Mouse (Mus musculus): Measurements from ENCODE around the gene Zpr1. TPM values are rescaled to one million over a fixed set of nuclear protein-coding genes. Genes with fewer than 3 reads are reported as not detected.

The Zpr1 gene
- total RNA-seq, 2 experiments from 2014 or later = 28.9 to 35.5 TPM

DNA sequence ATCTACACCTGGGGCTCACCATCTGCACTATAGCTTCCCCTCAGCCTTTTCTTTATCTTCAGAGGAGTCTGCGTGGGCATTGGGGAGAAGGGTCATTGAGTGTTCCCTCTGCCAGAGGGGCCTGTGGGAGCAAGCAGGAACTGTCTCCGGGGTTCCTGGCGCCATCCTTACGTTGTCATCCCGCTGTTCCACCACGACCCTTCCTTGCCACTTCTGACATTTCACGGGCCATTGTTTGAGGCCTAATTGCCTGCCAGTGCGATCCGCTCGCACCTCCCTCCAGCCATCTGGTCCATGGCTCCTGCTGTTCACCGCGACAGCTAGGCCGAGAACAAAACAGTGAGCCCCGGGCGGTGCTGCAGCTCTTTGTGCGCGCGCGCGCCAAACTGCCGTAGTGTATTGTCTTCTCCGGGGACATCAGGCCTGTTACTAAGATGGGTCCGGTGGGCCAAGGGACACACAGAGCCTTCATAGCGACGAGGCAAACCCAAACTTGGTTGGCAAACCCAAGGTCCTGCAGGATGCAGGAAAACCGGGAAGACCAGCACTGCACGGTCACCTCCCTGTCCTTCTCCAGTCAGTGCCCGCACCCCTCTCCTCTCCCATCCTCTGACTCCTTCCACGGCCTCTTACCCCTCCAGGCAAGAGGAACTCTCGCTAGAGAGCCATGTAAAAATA is 55.8 kb downstream of the Zpr1 start:
- peak; percentile 54 for DNase-seq

DNA sequence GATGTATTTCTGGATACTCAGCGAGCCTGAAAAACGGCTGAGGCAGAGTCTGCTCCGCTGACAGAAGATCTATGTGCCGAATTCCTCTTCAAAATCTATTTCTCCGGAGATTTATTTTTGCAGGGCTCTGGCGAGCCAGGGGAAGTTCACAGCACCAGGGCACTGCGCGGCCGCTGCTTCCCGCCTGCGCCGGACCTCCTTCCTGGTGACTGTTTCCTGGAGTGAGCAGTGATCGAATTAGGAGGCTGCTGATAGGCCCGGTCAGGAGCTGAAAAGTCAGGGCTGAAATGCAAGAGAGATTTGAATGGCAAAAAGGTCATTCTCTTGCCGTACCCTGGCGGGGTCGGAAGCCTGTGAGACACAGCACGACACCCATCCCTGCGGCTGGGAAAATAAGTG is 56.4 kb downstream of the Zpr1 start:
- peak; percentile 40 for DNase-seq

DNA sequence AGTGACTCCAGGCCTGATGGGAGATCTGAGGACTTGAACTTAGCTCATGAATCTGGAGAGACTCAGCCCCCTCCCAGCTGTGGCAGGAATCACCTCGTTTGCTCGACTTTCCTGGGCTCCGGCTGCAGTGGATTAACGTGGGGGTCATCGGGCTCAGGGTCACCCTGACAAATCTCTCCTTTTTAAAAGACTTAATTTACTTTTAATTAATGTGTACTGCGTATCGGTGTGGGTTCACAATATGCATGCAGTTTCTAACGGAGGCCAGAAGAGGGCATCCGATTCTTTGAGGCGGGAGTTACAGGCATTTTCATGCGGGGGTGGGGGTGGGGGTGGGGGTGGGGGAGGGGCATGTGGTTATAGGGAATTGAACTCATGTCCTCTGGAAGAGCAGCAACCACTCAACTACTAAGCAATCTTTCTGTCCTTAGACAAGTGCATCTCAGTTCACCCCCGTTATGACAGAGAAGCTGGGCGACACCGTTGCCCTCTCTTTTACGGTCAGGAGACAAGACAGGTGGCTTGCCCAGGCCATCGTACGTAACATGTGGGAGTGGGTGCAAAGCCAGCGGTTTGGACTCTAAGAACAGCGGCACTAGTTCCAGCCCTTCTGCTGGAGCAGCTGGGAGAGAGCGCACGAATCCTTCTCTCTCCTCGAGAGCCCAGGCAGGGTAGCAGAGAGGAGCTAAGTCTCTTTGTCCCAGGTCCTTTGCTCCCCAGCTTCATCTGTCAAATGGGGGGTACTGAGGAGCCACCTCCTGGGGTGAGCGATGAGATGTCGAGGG is 57.1 kb downstream of the Zpr1 start:
- no peak for DNase-seq

DNA sequence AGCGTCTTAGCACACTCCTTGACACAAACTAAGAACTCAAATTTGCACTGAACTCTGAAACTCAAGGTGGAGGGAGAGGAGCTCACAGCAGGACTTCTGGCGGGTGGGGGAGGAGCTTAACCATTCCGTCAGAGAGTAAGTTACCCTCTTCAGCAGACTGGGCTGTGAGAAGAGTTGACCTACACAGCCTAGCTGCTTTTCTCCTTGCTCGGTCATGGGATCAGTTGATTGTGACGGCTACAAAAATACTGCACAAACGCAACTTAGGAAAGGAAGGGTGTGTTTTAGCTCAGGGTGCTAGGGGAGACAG is 57.7 kb downstream of the Zpr1 start:
- DNase-seq = no peak

DNA sequence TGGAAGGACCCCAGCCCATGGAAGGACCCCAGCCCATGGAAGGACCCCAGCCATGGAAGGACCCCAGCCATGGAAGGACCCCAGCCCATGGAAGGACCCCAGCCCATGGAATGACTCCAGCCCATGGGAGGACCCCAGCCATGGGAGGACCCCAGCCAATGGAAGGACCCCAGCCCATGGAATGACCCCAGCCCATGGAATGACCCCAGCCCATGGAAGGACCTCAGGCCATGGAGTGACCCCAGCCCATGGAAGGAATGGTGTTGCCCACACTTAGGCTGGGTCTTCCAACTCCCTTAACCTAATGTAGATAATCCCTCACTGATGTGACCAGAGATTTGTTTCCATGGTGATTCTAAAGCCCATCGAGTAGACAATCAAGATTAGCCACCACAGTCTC is 58.4 kb downstream of the Zpr1 start:
- DNase-seq = no peak

Other genes starting within 250 kb of the Zpr1 start
- 1,000 to 10,000 TPM; 1,779 to 4,788 TPM for gene Apoa1, start 44.5 kb upstream of the Zpr1 start, total RNA-seq (2021)
- gene Apoc3, start 37.4 kb upstream of the Zpr1 start, total RNA-seq (2021) = 10 to 100 TPM; 25.1 to 63.1 TPM
- 1 to 10 TPM; 2.9 to 8.5 TPM for gene Apoa4, start 32.4 kb upstream of the Zpr1 start, total RNA-seq (2021)
- gene Apoa5, start 4.4 kb upstream of the Zpr1 start, total RNA-seq (2021) = 10 to 100 TPM; 31.4 to 92.9 TPM
- gene Bud13, start 9.9 kb downstream of the Zpr1 start, total RNA-seq (2021) = 10 to 100 TPM in 1 of 2 experiments, 1 to 10 TPM in 1; 9.5 to 10.4 TPM
- gene 4931429L15Rik, start 46.9 kb downstream of the Zpr1 start, total RNA-seq (2021) = not detected